Mouse (Mus musculus) cerebellum, adult 2 months (tissue): ENCODE measurements around the gene D430041D05Rik. TPM values are rescaled to one million over a fixed set of nuclear protein-coding genes. Genes with fewer than 3 reads are reported as not detected.

Experiments
- DNase-seq, 2 experiments: peaks; one replicate each; pipeline ENCODE4 v3.0.0; 2021
- H3K27ac ChIP-seq: fragments of 200-500 bp; 2 replicates; pipeline ENCODE4 v1.5.1; 2012; ENCODE audit warnings: low read length, control low read depth, inconsistent platforms; ENCODE audit not compliant: insufficient read depth
- H3K27me3 ChIP-seq: fragments of 200-500 bp; 2 replicates; pipeline ENCODE4 v1.6.1; 2012; ENCODE audit warnings: inconsistent platforms, mild to moderate bottlenecking, low read length, moderate library complexity; ENCODE audit not compliant: control insufficient read depth, insufficient read depth
- H3K4me1 ChIP-seq: fragments of 200-500 bp; 2 replicates; pipeline ENCODE4 v1.6.1; 2011; ENCODE audit warnings: low read length; ENCODE audit not compliant: control insufficient read depth, insufficient read depth
- H3K4me3 ChIP-seq: fragments of 200-500 bp; replicated peaks from 2 replicates; pipeline ENCODE3; 2011; ENCODE audit warnings: mild to moderate bottlenecking, low read depth, low read length, control low read depth; ENCODE audit not compliant: insufficient read depth
- CTCF ChIP-seq: fragments of 200-500 bp; IDR thresholded peaks from 2 replicates; pipeline ENCODE4 v1.5.1; 2011; ENCODE audit warnings: low read depth, mild to moderate bottlenecking, control low read depth, low read length, moderate library complexity, borderline replicate concordance; ENCODE audit not compliant: insufficient read depth
- POLR2A ChIP-seq: fragments of 200-500 bp; IDR thresholded peaks from 2 replicates; pipeline ENCODE4 v1.6.1; 2011; ENCODE audit warnings: low read length, control low read depth, borderline replicate concordance; ENCODE audit not compliant: insufficient read depth
- WGBS: fragments of 180-500 bp; shearing (Covaris S2); methylation state at CpG from one replicate; pipeline ENCODE4 v1.1.7; 2018; 5-methylcytosine and 5-hydroxymethylcytosine counted together
- polyA plus RNA-seq: library from polyadenylated mRNA; depleted of rRNA; stranded (reverse); fragments of >200 nt; gene quantifications from 2 replicates; pipeline ENCODE4 v1.2.3, GENCODE M21; 2012

Gene D430041D05Rik
- polyA plus RNA-seq, 1 experiment, result 33.5 TPM

DNA sequence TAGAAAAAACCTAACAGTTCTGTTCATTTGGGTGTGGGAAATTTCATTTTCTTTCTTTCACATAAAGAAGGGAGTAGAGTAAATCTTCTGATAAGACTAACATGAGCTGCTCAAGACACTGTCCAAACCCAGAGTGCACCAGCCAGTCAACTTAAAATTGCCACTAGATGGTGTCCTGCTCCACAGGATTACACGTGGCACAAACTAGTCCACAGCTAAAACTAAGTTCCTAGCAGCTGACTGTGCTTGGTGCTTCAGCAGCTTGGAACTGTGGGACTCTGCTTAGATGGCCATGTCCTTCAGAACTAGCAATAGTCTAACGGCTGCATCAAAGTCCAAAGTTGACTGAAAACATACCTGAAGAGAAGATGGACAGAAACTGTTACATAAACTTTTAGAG is 34.0 kb upstream of the D430041D05Rik start:
- peak; percentile 91 for TF ChIP-seq CTCF
- TF ChIP-seq POLR2A, result no peak
- H3K4me3 ChIP-seq, result no peak overlapping the region
- H3K27ac ChIP-seq, result no peak overlapping the region
- peak; percentile 65 to 70 for DNase-seq
- H3K27me3 ChIP-seq, result no peaks in the 10 kb centered on the region
- peaks cover 2% of the 10 kb centered on the region; the same call in 1 of the 2 replicates for H3K4me1 ChIP-seq
- 26% methylated on average over 2 of the region's 2 CpGs for WGBS

DNA sequence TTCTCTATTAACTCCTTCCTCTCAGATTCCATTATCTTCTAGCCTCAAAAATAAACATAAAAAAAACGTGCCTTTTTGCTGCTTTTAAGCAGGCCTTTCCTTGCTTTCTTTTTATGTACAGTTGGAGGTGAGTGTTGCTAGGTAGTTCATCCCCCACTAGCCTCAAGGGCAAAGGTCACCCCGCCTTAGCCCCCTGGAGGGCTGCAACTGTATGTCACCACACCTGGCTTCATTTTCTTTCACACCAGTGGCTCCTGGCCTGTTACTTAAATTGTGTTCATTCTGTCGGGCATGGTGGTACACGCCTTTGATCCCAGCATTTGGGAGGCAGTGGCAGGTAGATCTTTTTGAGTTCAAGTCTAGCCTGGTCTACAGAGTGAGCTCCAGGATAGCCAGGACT is 31.5 kb upstream of the D430041D05Rik start:
- H3K27me3 ChIP-seq, result no peaks in the 10 kb centered on the region
- H3K4me3 ChIP-seq, result no peak overlapping the region
- TF ChIP-seq POLR2A (no peak), CTCF (no peak)
- whole genome bisulfite sequencing, result 74% methylated on average over 4 of the region's 4 CpGs
- H3K27ac ChIP-seq, result no peak overlapping the region
- DNase-seq, result no peak
- no peaks in the 10 kb centered on the region for H3K4me1 ChIP-seq

DNA sequence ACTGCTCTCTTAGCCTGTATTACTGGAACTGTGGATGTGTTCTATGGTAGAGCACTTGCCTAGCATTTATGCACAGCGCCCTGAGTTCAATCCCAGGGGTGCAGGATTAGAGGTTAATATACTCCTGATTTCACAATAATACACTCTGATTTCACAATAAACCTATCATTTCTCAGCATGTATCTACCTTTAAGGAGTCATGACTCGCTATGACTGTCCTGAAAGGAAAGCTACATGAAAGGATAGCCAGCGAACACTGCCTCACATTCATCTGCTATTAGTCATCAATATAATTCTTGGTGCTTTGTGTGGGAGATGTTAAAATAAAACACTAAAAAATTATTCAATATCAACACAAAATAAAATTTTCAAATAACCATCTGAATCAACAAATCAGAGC is 25.4 kb upstream of the D430041D05Rik start:
- no peak overlapping the region for H3K27ac ChIP-seq
- TF ChIP-seq POLR2A, result no peak
- no peak for TF ChIP-seq CTCF
- WGBS, result 93% methylated on average over 3 of the region's 3 CpGs

DNA sequence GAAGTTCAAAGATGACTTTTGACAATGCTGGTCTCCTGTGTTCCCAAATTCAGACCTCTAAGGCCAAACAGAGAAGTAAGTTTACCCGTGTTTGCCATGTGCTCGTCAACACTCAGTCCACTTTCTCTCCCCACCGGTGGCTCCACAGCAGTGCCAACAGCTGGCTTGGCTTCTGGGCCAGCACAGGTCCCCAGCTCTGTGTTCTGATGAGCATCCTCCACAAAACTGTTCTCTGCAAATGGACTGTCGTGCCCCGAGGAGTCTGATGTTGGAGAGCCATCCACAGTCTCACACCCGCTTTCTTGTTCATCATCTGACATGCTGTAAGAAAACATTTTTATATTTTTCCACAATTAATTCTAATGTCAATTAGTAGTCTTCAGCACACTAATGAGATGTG is 20.3 kb upstream of the D430041D05Rik start:
- DNase-seq, result no peak
- Histone ChIP-seq H3K27me3 (no peaks in the 10 kb centered on the region; the same call in 1 of the 2 replicates), H3K4me1 (peaks cover 4% of the 10 kb centered on the region), H3K4me3 (no peak overlapping the region), H3K27ac (no peak overlapping the region)
- WGBS, result 70% methylated on average over 6 of the region's 6 CpGs
- TF ChIP-seq CTCF, result no peak
- no peak for TF ChIP-seq POLR2A

More for the DNA sequence above, 25.4 kb upstream of the D430041D05Rik start:
- no peak overlapping the region for H3K4me3 ChIP-seq
- DNase-seq, result no peak
- H3K4me1 ChIP-seq, result no peaks in the 10 kb centered on the region
- H3K27me3 ChIP-seq, result no peaks in the 10 kb centered on the region

DNA sequence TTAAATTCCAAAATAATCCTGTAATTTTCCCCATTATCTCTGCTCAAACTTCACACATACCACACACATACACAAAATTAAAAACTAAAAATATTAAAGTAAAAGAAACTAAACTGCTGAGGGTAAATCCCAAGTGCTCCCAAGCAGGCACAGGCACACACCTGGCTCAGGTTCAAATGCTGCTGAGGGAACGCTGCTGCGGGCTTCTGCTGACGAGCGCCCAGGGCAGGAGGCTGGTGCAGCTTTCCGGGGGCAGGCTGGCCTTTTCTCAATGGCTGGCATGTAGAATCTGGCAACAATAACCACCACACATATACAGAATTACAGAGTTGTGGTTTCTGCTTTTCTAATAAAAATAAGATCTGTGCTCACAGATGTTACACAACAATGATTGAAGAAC is 19.8 kb upstream of the D430041D05Rik start:
- no peak overlapping the region for H3K4me3 ChIP-seq
- TF ChIP-seq CTCF (no peak), POLR2A (no peak)
- DNase-seq, result peak in 1 of 2 experiments; percentile 48
- H3K4me1 ChIP-seq, result peaks cover 4% of the 10 kb centered on the region
- no peak overlapping the region for H3K27ac ChIP-seq
- no peaks in the 10 kb centered on the region; the same call in 1 of the 2 replicates for H3K27me3 ChIP-seq
- 8% methylated on average over 5 of the region's 5 CpGs for WGBS

DNA sequence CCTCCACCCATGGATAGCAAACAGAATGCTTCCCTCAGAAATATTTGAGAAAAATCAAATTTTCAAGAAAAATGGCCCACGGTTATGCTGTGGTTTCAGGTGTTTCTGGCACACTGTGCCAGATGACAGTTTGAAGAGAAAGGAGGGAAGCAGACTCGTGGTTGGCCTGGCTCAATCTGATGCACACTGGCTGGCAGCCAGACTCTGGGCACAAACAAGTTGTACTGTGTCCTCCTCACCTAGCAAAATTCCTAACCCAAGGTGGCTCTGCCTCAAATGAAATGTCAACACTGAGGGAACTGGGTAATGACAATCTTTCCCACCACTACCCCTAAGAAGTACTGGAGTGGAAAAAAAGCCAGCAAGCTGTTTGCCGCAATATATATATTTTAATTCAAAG is 15.3 kb upstream of the D430041D05Rik start:
- WGBS, result 43% methylated on average over 3 of the region's 3 CpGs
- no peak for TF ChIP-seq CTCF
- no peak for TF ChIP-seq POLR2A
- H3K4me1 ChIP-seq, result peaks cover 5% of the 10 kb centered on the region
- no peak overlapping the region for H3K4me3 ChIP-seq
- peak; percentile 43 to 45 for DNase-seq
- no peaks in the 10 kb centered on the region; the same call in 1 of the 2 replicates for H3K27me3 ChIP-seq
- no peak overlapping the region for H3K27ac ChIP-seq

DNA sequence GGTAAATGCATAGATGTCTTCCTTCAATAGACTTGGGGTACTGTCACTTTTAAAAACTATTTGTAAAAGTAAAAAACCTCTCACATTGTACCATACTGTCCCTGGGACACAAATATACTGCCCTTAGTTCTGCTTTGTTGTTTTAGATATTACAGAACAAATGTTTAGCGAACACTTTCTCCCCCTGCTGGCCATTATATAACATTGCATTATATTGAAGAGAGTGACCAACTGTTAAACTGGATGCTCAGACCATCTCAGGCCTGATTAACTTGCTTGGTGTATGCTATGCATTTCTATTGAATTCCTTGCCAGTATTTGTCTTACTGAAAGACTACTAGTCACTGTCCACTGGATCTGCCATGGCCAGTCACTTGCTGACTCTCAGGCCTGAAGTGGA is 11.4 kb upstream of the D430041D05Rik start:
- no peak for TF ChIP-seq POLR2A
- peak; percentile 34; the same call in 1 of the 2 replicates for TF ChIP-seq CTCF
- H3K4me1 ChIP-seq, result peaks cover 2% of the 10 kb centered on the region; the same call in 1 of the 2 replicates
- WGBS, result 4% methylated on average over 1 of the region's 1 CpGs
- DNase-seq, result peak in 1 of 2 experiments; percentile 52
- H3K27me3 ChIP-seq, result no peaks in the 10 kb centered on the region
- no peak overlapping the region for H3K4me3 ChIP-seq
- H3K27ac ChIP-seq, result no peak overlapping the region

DNA sequence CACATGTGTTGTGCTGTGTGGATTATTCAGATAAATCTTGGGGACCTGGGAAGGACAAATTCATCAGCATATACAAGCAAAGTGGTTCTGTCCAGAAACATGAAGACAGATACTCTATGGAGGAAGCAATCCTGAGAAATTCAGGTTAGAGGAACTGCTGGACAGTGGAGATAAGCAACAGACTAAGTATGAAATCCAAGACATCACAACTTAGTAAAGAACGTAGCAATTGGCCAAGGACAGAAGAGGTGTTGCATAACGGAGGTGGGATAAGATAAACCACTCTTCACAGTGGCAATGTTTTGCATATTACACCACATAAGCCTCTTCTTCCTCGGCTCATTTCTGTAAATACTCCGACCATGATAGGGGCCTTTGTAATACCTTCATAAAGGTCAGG is 10.0 kb upstream of the D430041D05Rik start:
- 0 out of 2 replicates have a peak, but pooled peaks cover 2% of the 10 kb centered on the region for H3K4me1 ChIP-seq
- no peaks in the 10 kb centered on the region for H3K27me3 ChIP-seq
- DNase-seq, result no peak
- no peak overlapping the region for H3K4me3 ChIP-seq
- H3K27ac ChIP-seq, result no peak overlapping the region
- TF ChIP-seq POLR2A (no peak), CTCF (no peak)
- 94% methylated on average over 4 of the region's 4 CpGs for WGBS

DNA sequence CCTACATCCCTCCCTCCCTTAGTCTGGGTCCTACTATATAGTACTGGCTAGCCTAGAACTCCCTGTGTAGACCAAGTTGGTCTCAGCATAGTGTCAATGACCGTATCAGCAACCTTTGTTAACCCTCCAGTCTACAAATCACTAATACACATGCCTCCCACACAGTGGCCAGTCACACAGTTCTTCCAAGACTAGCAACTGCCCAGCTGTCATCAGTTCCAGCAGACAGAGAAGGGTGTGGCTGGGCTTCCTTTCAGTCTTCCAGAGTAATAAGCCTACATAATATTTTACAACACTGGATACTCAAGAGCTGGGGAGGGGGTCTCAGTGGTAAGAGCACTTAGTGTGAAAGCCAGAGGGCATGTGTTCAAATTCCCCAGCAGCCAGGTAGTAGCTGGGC is 9.2 kb upstream of the D430041D05Rik start:
- no peaks in the 10 kb centered on the region for H3K27me3 ChIP-seq
- 95% methylated on average over 1 of the region's 1 CpGs for WGBS
- H3K27ac ChIP-seq, result no peak overlapping the region
- 0 out of 2 replicates have a peak, but pooled peaks cover 2% of the 10 kb centered on the region for H3K4me1 ChIP-seq
- no peak for DNase-seq
- no peak overlapping the region for H3K4me3 ChIP-seq
- TF ChIP-seq CTCF, result no peak
- no peak for TF ChIP-seq POLR2A
